Mouse (Mus musculus) limb, embryonic 10.5 days (tissue): Measurements from ENCODE around the gene Spon1. TPM values are rescaled to one million over a fixed set of nuclear protein-coding genes. Genes with fewer than 3 reads are reported as not detected.

ENCODE experiments used
- DNase-seq: peaks from one replicate; pipeline ENCODE4 v3.0.0-alpha.2; 2017; ENCODE audit warnings: low spot score
- H3K27ac ChIP-seq: fragments of 300-500 bp; sonication (generic); 2 replicates; pipeline ENCODE4 v1.5.1; 2016; ENCODE audit warnings: mild to moderate bottlenecking
- H3K27me3 ChIP-seq: fragments of 300-500 bp; sonication (generic); 2 replicates; pipeline ENCODE4 v1.6.1; 2016; ENCODE audit warnings: low read depth, mild to moderate bottlenecking; ENCODE audit not compliant: poor library complexity, severe bottlenecking
- H3K36me3 ChIP-seq: fragments of 300-500 bp; sonication (generic); 2 replicates; pipeline ENCODE4 v1.6.1; 2016; ENCODE audit warnings: mild to moderate bottlenecking, moderate library complexity
- H3K4me1 ChIP-seq: fragments of 300-500 bp; sonication (generic); 2 replicates; pipeline ENCODE4 v1.6.1; 2016
- H3K4me3 ChIP-seq: fragments of 300-500 bp; sonication (generic); 2 replicates; pipeline ENCODE4 v1.5.1; 2016; ENCODE audit warnings: mild to moderate bottlenecking, moderate library complexity
- H3K9me3 ChIP-seq: fragments of 300-500 bp; sonication (generic); replicated peaks from 2 replicates; pipeline ENCODE4 v1.6.1; 2016; ENCODE audit warnings: mild to moderate bottlenecking
- WGBS: fragments of 180-500 bp; shearing (Covaris S2); methylation state at CpG from one replicate; pipeline ENCODE4 v1.1.7; 2016; 5-methylcytosine and 5-hydroxymethylcytosine counted together
- polyA plus RNA-seq: library from polyadenylated mRNA; unstranded; fragments of >200 nt; fragmentation: Nextera tagmentation; extraction: Ambion mirVana; gene quantifications from 2 replicates; pipeline ENCODE4 v1.2.1, GENCODE M21; 2016

Gene Spon1
- polyA plus RNA-seq, 1 experiment from 2014 or later, result 3.2 TPM

GRCm38 (mm10) chr7:114042973-114043928, 277.5 kb downstream of the Spon1 start:
- Histone ChIP-seq H3K27me3 (no peaks in the 10 kb centered on the region), H3K4me3 (no peak overlapping the region), H3K9me3 (no peaks in the 10 kb centered on the region), H3K27ac (no peak overlapping the region), H3K4me1 (peaks cover 12% of the 10 kb centered on the region; the same call in 1 of the 2 replicates), H3K36me3 (peaks cover 29% of the 10 kb centered on the region)
- DNase-seq, result no peak
- WGBS, result 89% methylated on average over 26 of the region's 26 CpGs

- 85% methylated on average over 6 of the region's 6 CpGs for whole genome bisulfite sequencing
- no peak overlapping the region for H3K27ac ChIP-seq
- peaks cover 33% of the 10 kb centered on the region for H3K36me3 ChIP-seq
- H3K4me3 ChIP-seq, result no peak overlapping the region
- peaks cover 12% of the 10 kb centered on the region; the same call in 1 of the 2 replicates for H3K4me1 ChIP-seq
- H3K9me3 ChIP-seq, result no peaks in the 10 kb centered on the region
- no peaks in the 10 kb centered on the region for H3K27me3 ChIP-seq
- DNase-seq, result no peak
These were observed 278.2 kb downstream of the Spon1 start for GRCm38 (mm10) chr7:114043929-114044549.

GRCm38 (mm10) chr7:114045814-114046213, 280.0 kb downstream of the Spon1 start:
- Histone ChIP-seq H3K27ac (no peak overlapping the region), H3K4me1 (peaks cover 12% of the 10 kb centered on the region; the same call in 1 of the 2 replicates)
- WGBS, result 94% methylated on average over 2 of the region's 2 CpGs

GRCm38 (mm10) chr7:114053720-114054119, 287.9 kb downstream of the Spon1 start:
- no peak for DNase-seq
- Histone ChIP-seq H3K27me3 (no peaks in the 10 kb centered on the region), H3K9me3 (no peaks in the 10 kb centered on the region), H3K36me3 (peaks cover 19% of the 10 kb centered on the region; the same call in 1 of the 2 replicates), H3K4me1 (no peaks in the 10 kb centered on the region), H3K4me3 (no peak overlapping the region), H3K27ac (no peak overlapping the region)
- 86% methylated on average over 4 of the region's 4 CpGs for WGBS

More at GRCm38 (mm10) chr7:114045814-114046213, 280.0 kb downstream of the Spon1 start:
- Histone ChIP-seq H3K4me3 (no peak overlapping the region), H3K36me3 (peaks cover 30% of the 10 kb centered on the region), H3K9me3 (no peaks in the 10 kb centered on the region), H3K27me3 (no peaks in the 10 kb centered on the region)
- no peak for DNase-seq

GRCm38 (mm10) chr7:114058166-114058565, 292.4 kb downstream of the Spon1 start:
- Histone ChIP-seq H3K9me3 (no peaks in the 10 kb centered on the region), H3K27me3 (no peaks in the 10 kb centered on the region), H3K36me3 (peaks cover 4% of the 10 kb centered on the region; the same call in 1 of the 2 replicates), H3K4me1 (no peaks in the 10 kb centered on the region), H3K27ac (no peak overlapping the region), H3K4me3 (no peak overlapping the region)
- 91% methylated on average over 16 of the region's 16 CpGs for WGBS
- DNase-seq, result no peak

- H3K36me3 ChIP-seq, result peaks cover 4% of the 10 kb centered on the region; the same call in 1 of the 2 replicates
- WGBS, result 89% methylated on average over 6 of the region's 6 CpGs
- H3K4me3 ChIP-seq, result no peak overlapping the region
- H3K27me3 ChIP-seq, result no peaks in the 10 kb centered on the region
- no peak overlapping the region for H3K27ac ChIP-seq
- no peaks in the 10 kb centered on the region for H3K9me3 ChIP-seq
- no peak for DNase-seq
- H3K4me1 ChIP-seq, result peaks cover 6% of the 10 kb centered on the region
These were observed 293.2 kb downstream of the Spon1 start for GRCm38 (mm10) chr7:114058927-114059441.

- no peak overlapping the region for H3K4me3 ChIP-seq
- DNase-seq, result no peak
- no peak overlapping the region for H3K27ac ChIP-seq
- WGBS, result 95% methylated on average over 6 of the region's 6 CpGs
- no peaks in the 10 kb centered on the region for H3K27me3 ChIP-seq
- H3K9me3 ChIP-seq, result no peaks in the 10 kb centered on the region
- peaks cover 4% of the 10 kb centered on the region; the same call in 1 of the 2 replicates for H3K36me3 ChIP-seq
- peaks cover 17% of the 10 kb centered on the region for H3K4me1 ChIP-seq
These were observed 294.6 kb downstream of the Spon1 start for GRCm38 (mm10) chr7:114060445-114060844.

- Histone ChIP-seq H3K4me1 (peaks cover 32% of the 10 kb centered on the region), H3K27me3 (no peaks in the 10 kb centered on the region), H3K4me3 (no peak overlapping the region), H3K9me3 (no peaks in the 10 kb centered on the region), H3K27ac (no peak overlapping the region), H3K36me3 (no peaks in the 10 kb centered on the region)
- no peak for DNase-seq
- WGBS, result 93% methylated on average over 1 of the region's 1 CpGs
These were observed 296.7 kb downstream of the Spon1 start for GRCm38 (mm10) chr7:114062451-114062850.

GRCm38 (mm10) chr7:114063534-114063933, 297.7 kb downstream of the Spon1 start:
- no peak for DNase-seq
- Histone ChIP-seq H3K36me3 (0 out of 2 replicates have a peak, but pooled peaks cover 2% of the 10 kb centered on the region), H3K9me3 (no peaks in the 10 kb centered on the region), H3K4me3 (no peak overlapping the region), H3K27ac (no peak overlapping the region), H3K4me1 (peaks cover 32% of the 10 kb centered on the region), H3K27me3 (no peaks in the 10 kb centered on the region)
- 67% methylated on average over 8 of the region's 8 CpGs for WGBS

GRCm38 (mm10) chr7:114063966-114064365, 298.2 kb downstream of the Spon1 start:
- DNase-seq, result no peak
- peaks cover 32% of the 10 kb centered on the region for H3K4me1 ChIP-seq
- 0 out of 2 replicates have a peak, but pooled peaks cover 2% of the 10 kb centered on the region for H3K36me3 ChIP-seq
- WGBS, result 85% methylated on average over 6 of the region's 6 CpGs
- H3K27me3 ChIP-seq, result no peaks in the 10 kb centered on the region
- no peak overlapping the region for H3K27ac ChIP-seq
- H3K4me3 ChIP-seq, result no peak overlapping the region
- no peaks in the 10 kb centered on the region for H3K9me3 ChIP-seq

GRCm38 (mm10) chr7:114065407-114066185, 299.8 kb downstream of the Spon1 start:
- Histone ChIP-seq H3K9me3 (no peaks in the 10 kb centered on the region), H3K4me3 (no peak overlapping the region), H3K4me1 (peaks cover 32% of the 10 kb centered on the region), H3K36me3 (0 out of 2 replicates have a peak, but pooled peaks cover 2% of the 10 kb centered on the region), H3K27ac (peak overlapping the region; percentile 12), H3K27me3 (no peaks in the 10 kb centered on the region)
- 17% methylated on average over 11 of the region's 11 CpGs for WGBS
- DNase-seq, result no peak

- WGBS, result 4% methylated on average over 14 of the region's 14 CpGs
- H3K27ac ChIP-seq, result peak overlapping the region; percentile 12
These were observed 300.9 kb downstream of the Spon1 start for GRCm38 (mm10) chr7:114066529-114067178.

More at GRCm38 (mm10) chr7:114066529-114067178, 300.9 kb downstream of the Spon1 start:
- Histone ChIP-seq H3K9me3 (no peaks in the 10 kb centered on the region), H3K27me3 (no peaks in the 10 kb centered on the region), H3K4me1 (peaks cover 41% of the 10 kb centered on the region), H3K4me3 (peak overlapping the region; percentile 42), H3K36me3 (0 out of 2 replicates have a peak, but pooled peaks cover 2% of the 10 kb centered on the region)
- peak; percentile 87 for DNase-seq
